Mouse (Mus musculus) embryonic fibroblast, embryonic 13.5 days (primary cell): ENCODE results near the gene Meltf. TPM values are rescaled to one million over a fixed set of nuclear protein-coding genes. Genes with fewer than 3 reads are reported as not detected.

Experiments
- H3K27ac ChIP-seq: 2 replicates; pipeline ENCODE4 v1.5.1; 2012; ENCODE audit warnings: low read length, control low read depth, inconsistent platforms; ENCODE audit not compliant: insufficient read depth
- H3K4me1 ChIP-seq: 2 replicates; pipeline ENCODE4 v1.6.1; 2011; ENCODE audit warnings: low read length; ENCODE audit not compliant: control insufficient read depth, insufficient read depth
- H3K4me3 ChIP-seq: 2 replicates; pipeline ENCODE4 v1.5.1; 2011; ENCODE audit warnings: mild to moderate bottlenecking, control low read depth, low read length; ENCODE audit not compliant: insufficient read depth
- CTCF ChIP-seq: IDR thresholded peaks from 2 replicates; pipeline ENCODE4 v1.5.1; 2011; ENCODE audit warnings: mild to moderate bottlenecking, control low read depth, low read length, moderate library complexity, borderline replicate concordance; ENCODE audit not compliant: insufficient read depth
- POLR2A ChIP-seq: IDR thresholded peaks from 2 replicates; pipeline ENCODE4 v1.6.1; 2011; ENCODE audit warnings: low read depth, mild to moderate bottlenecking, control low read depth, low read length, moderate library complexity
- polyA plus RNA-seq: library from polyadenylated mRNA; stranded (reverse); fragments of >200 nt; gene quantifications from 2 replicates; pipeline ENCODE4 v1.2.4, GENCODE M21; 2011; ENCODE audit warnings: low read depth; ENCODE audit not compliant: missing spikeins, insufficient read length

Gene Meltf
- polyA plus RNA-seq, 1 experiment = not detected

- H3K27ac ChIP-seq = no peak overlapping the region
- no peaks in the 10 kb centered on the region for H3K4me1 ChIP-seq
- TF ChIP-seq CTCF (no peak), POLR2A (no peak)
- no peak overlapping the region for H3K4me3 ChIP-seq
These were observed 11.7 kb upstream of the Meltf start for GRCm38 (mm10) chr16:31866911-31867310.

- TF ChIP-seq CTCF (no peak), POLR2A (no peak)
- H3K4me3 ChIP-seq = no peak overlapping the region
- no peaks in the 10 kb centered on the region for H3K4me1 ChIP-seq
- no peak overlapping the region for H3K27ac ChIP-seq
These were observed 10.9 kb upstream of the Meltf start for GRCm38 (mm10) chr16:31867736-31868135.

GRCm38 (mm10) chr16:31873721-31874120, 4.9 kb upstream of the Meltf start:
- no peak for TF ChIP-seq CTCF
- TF ChIP-seq POLR2A = no peak
- H3K27ac ChIP-seq = no peak overlapping the region
- H3K4me1 ChIP-seq = no peaks in the 10 kb centered on the region
- no peak overlapping the region for H3K4me3 ChIP-seq

- TF ChIP-seq CTCF = no peak
- TF ChIP-seq POLR2A = no peak
- Histone ChIP-seq H3K4me3 (no peak overlapping the region), H3K4me1 (no peaks in the 10 kb centered on the region), H3K27ac (no peak overlapping the region)
These were observed 3.2 kb upstream of the Meltf start for GRCm38 (mm10) chr16:31875391-31875790.

GRCm38 (mm10) chr16:31876386-31876785, 2.2 kb upstream of the Meltf start:
- Histone ChIP-seq H3K4me3 (no peak overlapping the region), H3K27ac (no peak overlapping the region), H3K4me1 (no peaks in the 10 kb centered on the region)
- TF ChIP-seq CTCF (no peak), POLR2A (no peak)

GRCm38 (mm10) chr16:31878052-31878451, 558 bp upstream of the Meltf start:
- TF ChIP-seq POLR2A = no peak
- no peak for TF ChIP-seq CTCF
- Histone ChIP-seq H3K4me3 (no peak overlapping the region), H3K27ac (no peak overlapping the region), H3K4me1 (no peaks in the 10 kb centered on the region)

- no peak overlapping the region for H3K4me3 ChIP-seq
- no peak for TF ChIP-seq POLR2A
- no peak for TF ChIP-seq CTCF
These were observed 1.7 kb downstream of the Meltf start for GRCm38 (mm10) chr16:31880146-31880840.

GRCm38 (mm10) chr16:31882381-31882908, 3.8 kb downstream of the Meltf start:
- Histone ChIP-seq H3K4me3 (no peak overlapping the region), H3K27ac (no peak overlapping the region), H3K4me1 (no peaks in the 10 kb centered on the region)
- no peak for TF ChIP-seq CTCF
- TF ChIP-seq POLR2A = no peak

More at GRCm38 (mm10) chr16:31880146-31880840, 1.7 kb downstream of the Meltf start:
- no peak overlapping the region for H3K27ac ChIP-seq
- no peaks in the 10 kb centered on the region for H3K4me1 ChIP-seq

GRCm38 (mm10) chr16:31883302-31883701, 4.7 kb downstream of the Meltf start:
- Histone ChIP-seq H3K27ac (no peak overlapping the region), H3K4me1 (no peaks in the 10 kb centered on the region), H3K4me3 (no peak overlapping the region)
- TF ChIP-seq CTCF (no peak), POLR2A (no peak)

- Histone ChIP-seq H3K27ac (no peak overlapping the region), H3K4me1 (no peaks in the 10 kb centered on the region), H3K4me3 (no peak overlapping the region)
- TF ChIP-seq CTCF (no peak), POLR2A (no peak)
These were observed 5.3 kb downstream of the Meltf start for GRCm38 (mm10) chr16:31883902-31884301.
